Mouse (Mus musculus) layer of hippocampus, adult 2 months (tissue): ENCODE measurements at regions not wholly inside any gene's neighbourhood (a gene's known extent, or its start where the extent isn't known, plus 50 kb on each side); places are given as distances from the start of the nearest gene placed in this dataset.

Source experiments
- DNase-seq, 2 experiments: peaks; one replicate each; pipeline ENCODE4 v3.0.0; 2022; ENCODE audit warnings: low spot score in 2 of 2
- H3K27ac ChIP-seq: fragments of 200-600 bp; 2 replicates; pipeline ENCODE4 v1.8.1; 2022
- H3K4me3 ChIP-seq: fragments of 200-600 bp; 2 replicates; pipeline ENCODE4 v1.8.1; 2022; ENCODE audit warnings: mild to moderate bottlenecking
- CTCF ChIP-seq: fragments of 200-600 bp; conservative IDR thresholded peaks from 2 replicates; pipeline ENCODE4 v1.8.1; 2022; ENCODE audit warnings: antibody characterized with exemption, mild to moderate bottlenecking, moderate library complexity

- H3K27ac ChIP-seq = peak overlapping the region; percentile 80
- peak; percentile 62 to 74 for DNase-seq
- no peak for TF ChIP-seq CTCF
- H3K4me3 ChIP-seq = no peak overlapping the region
These were observed 206.5 kb downstream of the Csl start for GRCm38 (mm10) chr10:99552836-99553540.

GRCm38 (mm10) chr10:99555021-99555420 is 204.4 kb downstream of the Csl start:
- H3K27ac ChIP-seq = no peak overlapping the region
- no peak for TF ChIP-seq CTCF
- H3K4me3 ChIP-seq = no peak overlapping the region
- no peak for DNase-seq

- no peak for DNase-seq
- no peak overlapping the region for H3K27ac ChIP-seq
- TF ChIP-seq CTCF = no peak
- H3K4me3 ChIP-seq = no peak overlapping the region
These were observed 203.7 kb downstream of the Csl start for GRCm38 (mm10) chr10:99555658-99556352.

- no peak for TF ChIP-seq CTCF
- no peak for DNase-seq
- Histone ChIP-seq H3K4me3 (no peak overlapping the region), H3K27ac (no peak overlapping the region)
These were observed 203.0 kb downstream of the Csl start for GRCm38 (mm10) chr10:99556353-99557036.

- no peak overlapping the region for H3K27ac ChIP-seq
- H3K4me3 ChIP-seq = no peak overlapping the region
- TF ChIP-seq CTCF = no peak
- no peak for DNase-seq
These were observed 200.8 kb downstream of the Csl start for GRCm38 (mm10) chr10:99558656-99559055.

GRCm38 (mm10) chr10:99561166-99561818 is 198.2 kb downstream of the Csl start:
- no peak for TF ChIP-seq CTCF
- H3K4me3 ChIP-seq = no peak overlapping the region
- DNase-seq = no peak
- no peak overlapping the region for H3K27ac ChIP-seq

GRCm38 (mm10) chr10:99564605-99565004 is 194.9 kb downstream of the Csl start:
- no peak for DNase-seq
- no peak overlapping the region for H3K27ac ChIP-seq
- TF ChIP-seq CTCF = no peak
- no peak overlapping the region for H3K4me3 ChIP-seq

GRCm38 (mm10) chr10:99568424-99568823 is 191.0 kb downstream of the Csl start:
- Histone ChIP-seq H3K27ac (no peak overlapping the region), H3K4me3 (no peak overlapping the region)
- no peak for DNase-seq
- no peak for TF ChIP-seq CTCF

- TF ChIP-seq CTCF = no peak
- DNase-seq = peak in 1 of 2 experiments; percentile 46
- H3K27ac ChIP-seq = peak overlapping the region; percentile 58
- H3K4me3 ChIP-seq = no peak overlapping the region
These were observed 189.3 kb downstream of the Csl start for GRCm38 (mm10) chr10:99570190-99570589.

GRCm38 (mm10) chr10:99573997-99574396 is 185.5 kb downstream of the Csl start:
- no peak for DNase-seq
- Histone ChIP-seq H3K27ac (peak overlapping the region; percentile 21; the same call in 1 of the 2 replicates), H3K4me3 (no peak overlapping the region)
- no peak for TF ChIP-seq CTCF

- no peak overlapping the region for H3K4me3 ChIP-seq
- no peak overlapping the region for H3K27ac ChIP-seq
- TF ChIP-seq CTCF = no peak
- DNase-seq = no peak
These were observed 184.2 kb downstream of the Csl start for GRCm38 (mm10) chr10:99575294-99575693.

GRCm38 (mm10) chr10:99576301-99576700 is 183.2 kb downstream of the Csl start:
- Histone ChIP-seq H3K4me3 (no peak overlapping the region), H3K27ac (no peak overlapping the region)
- no peak for DNase-seq
- TF ChIP-seq CTCF = no peak

- H3K27ac ChIP-seq = no peak overlapping the region
- peak; percentile 47 to 70 for DNase-seq
- H3K4me3 ChIP-seq = no peak overlapping the region
- peak; percentile 98 for TF ChIP-seq CTCF
These were observed 182.3 kb downstream of the Csl start for GRCm38 (mm10) chr10:99577041-99577681.
